Mouse (Mus musculus): Measurements from ENCODE around the gene Ajuba. TPM values are rescaled to one million over a fixed set of nuclear protein-coding genes. Genes with fewer than 3 reads are reported as not detected.

Gene Ajuba
- polyA plus RNA-seq, 1 experiment from 2014 or later, result 12.7 TPM

DNA sequence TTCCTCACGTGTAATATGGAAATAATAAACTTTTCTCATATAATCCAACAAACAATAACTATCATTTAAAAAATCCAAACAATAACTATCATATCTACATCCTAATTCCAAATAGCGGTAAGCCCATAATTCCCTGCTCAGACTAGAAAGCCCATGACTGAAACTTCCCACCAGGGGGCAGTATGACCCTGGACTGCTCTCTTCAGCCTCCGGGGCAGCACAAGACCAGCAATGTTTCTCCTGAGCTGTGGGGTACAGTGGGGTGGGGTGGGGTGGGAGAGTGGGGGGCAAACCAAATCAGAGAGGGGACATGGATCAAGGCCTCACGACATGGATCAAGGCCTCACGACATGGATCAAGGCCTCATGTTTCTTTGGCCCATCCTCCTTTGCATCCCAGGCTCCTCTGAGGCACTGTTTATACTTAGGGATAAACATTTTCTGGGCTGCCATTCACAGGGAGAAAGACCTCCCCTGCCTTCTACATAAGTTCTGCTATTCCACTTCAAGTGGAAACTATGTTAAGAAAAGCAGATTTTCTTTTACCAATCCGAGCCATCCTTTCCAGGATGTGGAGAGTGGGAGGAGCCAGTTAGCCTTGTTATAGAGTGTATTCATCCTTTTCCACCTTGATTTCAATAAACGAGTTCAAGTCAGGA is 6.5 kb upstream of the Ajuba start:
- no peak overlapping the region for H3K4me2 ChIP-seq
- no peak; the same call in 1 of the 2 replicates for ATAC-seq
- peaks cover 17% of the 10 kb centered on the region for H3K36me3 ChIP-seq
- peaks cover 8% of the 10 kb centered on the region for H3K27me3 ChIP-seq (replicated peaks)
- H3K27ac ChIP-seq, result no peak overlapping the region
- no peak overlapping the region for H3K4me3 ChIP-seq
- no peak overlapping the region for H3K9ac ChIP-seq
- no peaks in the 10 kb centered on the region for H3K9me3 ChIP-seq (replicated peaks)
- 43% methylated on average over 7 of the region's 7 CpGs for WGBS (ENCODE audit: insufficient replicate concordance)
- H3K4me1 ChIP-seq, result peaks cover 10% of the 10 kb centered on the region

DNA sequence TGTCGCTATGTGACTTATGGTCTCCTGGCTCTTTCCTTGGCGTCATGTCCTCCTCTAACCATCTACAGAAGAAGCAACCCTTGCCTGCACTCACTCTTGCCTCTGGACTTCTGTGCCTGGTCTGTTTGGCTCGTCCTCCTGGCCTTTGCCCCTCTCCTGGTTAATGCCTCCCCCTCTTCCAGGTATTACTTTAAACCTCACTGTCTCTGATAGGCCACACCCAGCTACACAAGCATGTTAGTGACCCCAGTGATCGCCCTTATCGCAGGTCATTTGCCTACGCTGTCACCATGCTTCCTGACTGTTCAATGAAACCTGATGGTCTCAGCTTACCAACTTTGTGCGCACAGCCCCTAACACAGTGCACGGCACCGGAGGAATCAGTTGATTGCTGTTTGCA is 5.2 kb upstream of the Ajuba start:
- WGBS (ENCODE audit: insufficient replicate concordance), result 71% methylated on average over 9 of the region's 9 CpGs
- H3K27me3 ChIP-seq (replicated peaks), result peaks cover 21% of the 10 kb centered on the region
- H3K4me2 ChIP-seq, result no peak overlapping the region
- no peak overlapping the region for H3K9ac ChIP-seq
- no peaks in the 10 kb centered on the region for H3K9me3 ChIP-seq (replicated peaks)
- peak; percentile 55 for ATAC-seq
- H3K27ac ChIP-seq, result 0 out of 2 replicates have a peak overlapping the region, but pooled peaks have one; percentile 55
- peaks cover 17% of the 10 kb centered on the region for H3K36me3 ChIP-seq
- H3K4me3 ChIP-seq, result no peak overlapping the region
- peaks cover 22% of the 10 kb centered on the region for H3K4me1 ChIP-seq

DNA sequence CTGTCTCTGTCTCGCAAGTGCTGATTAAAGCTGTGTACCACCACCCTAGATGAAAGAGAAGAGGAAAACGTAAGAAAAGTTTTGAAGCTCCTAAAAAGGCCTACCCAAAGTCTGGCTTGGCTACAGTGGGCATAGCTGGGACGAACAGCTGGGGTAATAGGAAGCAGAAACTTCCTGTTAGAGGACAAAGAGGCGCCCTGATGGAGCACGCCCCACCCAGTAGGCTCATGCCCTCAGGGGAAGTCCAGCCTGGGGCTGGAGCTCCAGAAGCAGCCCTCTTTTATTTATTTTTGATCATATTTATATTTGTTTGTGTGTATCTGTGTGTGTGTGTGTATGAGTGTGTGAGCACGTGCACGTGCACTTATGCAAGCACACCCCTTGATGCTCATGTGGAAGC is 2.3 kb upstream of the Ajuba start:
- H3K9me3 ChIP-seq (replicated peaks), result no peaks in the 10 kb centered on the region
- H3K27ac ChIP-seq, result no peak overlapping the region
- H3K4me1 ChIP-seq, result peaks cover 46% of the 10 kb centered on the region
- peaks cover 50% of the 10 kb centered on the region for H3K27me3 ChIP-seq (replicated peaks)
- no peak overlapping the region for H3K4me2 ChIP-seq
- H3K4me3 ChIP-seq, result no peak overlapping the region
- no peak overlapping the region for H3K9ac ChIP-seq
- H3K36me3 ChIP-seq, result peaks cover 9% of the 10 kb centered on the region
- ATAC-seq, result no peak
- 44% methylated on average over 7 of the region's 7 CpGs for WGBS (ENCODE audit: insufficient replicate concordance)

DNA sequence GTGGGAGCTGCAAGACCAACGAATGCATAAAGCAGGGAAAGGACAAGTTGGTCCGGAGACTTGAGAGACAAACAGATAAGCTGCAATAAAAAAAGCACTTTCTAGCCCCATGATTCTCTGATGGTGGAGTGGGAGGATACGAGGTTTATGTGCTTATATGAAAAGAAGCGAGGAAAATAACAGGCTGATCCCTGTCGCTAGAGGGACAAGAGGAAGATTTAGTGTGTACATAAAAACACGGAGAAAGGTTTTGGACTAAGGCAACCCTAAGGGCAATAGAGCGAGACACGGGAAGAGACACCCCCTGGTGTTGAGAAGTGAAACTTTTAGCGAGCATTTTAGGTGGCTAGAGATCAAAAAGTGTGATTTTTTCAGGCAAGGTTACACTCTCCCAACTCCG is 705 bp upstream of the Ajuba start:
- peak overlapping the region; percentile 80 for H3K4me2 ChIP-seq
- H3K4me1 ChIP-seq, result peaks cover 62% of the 10 kb centered on the region
- H3K4me3 ChIP-seq, result peak overlapping the region; percentile 63
- under 1% methylated on average over 10 of the region's 10 CpGs for WGBS (ENCODE audit: insufficient replicate concordance)
- ATAC-seq, result no peak
- H3K36me3 ChIP-seq, result no peaks in the 10 kb centered on the region
- peak overlapping the region; percentile 69; the same call in 1 of the 2 replicates for H3K9ac ChIP-seq
- H3K27ac ChIP-seq, result peak overlapping the region; percentile 72
- no peaks in the 10 kb centered on the region for H3K9me3 ChIP-seq (replicated peaks)
- H3K27me3 ChIP-seq (replicated peaks), result peaks cover 66% of the 10 kb centered on the region

DNA sequence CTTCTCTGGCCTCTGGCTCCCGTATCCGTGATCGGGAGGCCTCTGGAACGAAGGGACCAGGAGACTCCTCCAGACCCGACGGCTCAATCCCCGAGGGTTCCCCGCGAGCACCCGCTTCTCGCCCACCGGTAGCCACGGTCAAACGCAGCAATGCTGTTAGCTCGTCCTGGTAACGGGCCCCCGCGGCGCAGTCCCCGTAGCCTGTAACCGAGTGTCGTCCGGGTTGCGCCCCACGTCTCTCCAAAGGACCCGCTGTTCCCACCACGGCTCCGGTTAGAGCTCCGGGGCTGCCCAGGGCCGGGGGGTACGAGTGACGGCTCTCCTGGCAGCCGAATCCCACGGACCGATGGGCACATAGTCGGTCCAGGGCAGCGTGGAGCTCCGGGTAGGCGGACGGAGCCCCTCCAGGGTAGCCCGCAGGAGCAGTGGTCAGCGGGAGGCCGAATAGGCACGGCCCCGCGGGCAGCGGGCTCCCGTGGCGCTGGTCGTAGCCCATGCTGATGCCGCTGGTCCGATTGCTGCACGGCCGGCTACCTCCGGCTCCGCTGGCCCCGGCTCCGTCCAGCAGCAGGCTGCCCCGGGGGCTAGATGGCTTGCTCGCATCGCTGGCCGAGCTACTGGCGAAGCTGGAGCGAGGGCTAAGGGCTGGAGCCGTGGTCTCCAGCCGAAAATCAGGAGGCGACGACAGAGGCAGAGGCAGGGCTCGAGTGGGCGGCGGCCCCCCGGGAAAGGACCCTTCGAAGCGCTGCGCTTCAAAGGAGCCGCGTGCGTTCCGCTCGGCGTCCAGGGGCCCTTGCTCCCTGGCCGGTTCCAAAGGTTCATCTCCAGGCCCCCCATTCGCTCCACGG is 893 bp downstream of the Ajuba start:
- Histone ChIP-seq H3K9me3 (replicated peaks) (no peaks in the 10 kb centered on the region), H3K36me3 (peaks cover 3% of the 10 kb centered on the region; the same call in 1 of the 2 replicates), H3K9ac (peak overlapping the region; percentile 69), H3K27ac (peak overlapping the region; percentile 72), H3K4me1 (peaks cover 70% of the 10 kb centered on the region), H3K27me3 (replicated peaks) (peaks cover 81% of the 10 kb centered on the region), H3K4me3 (peak overlapping the region; percentile 63), H3K4me2 (peak overlapping the region; percentile 80)
- WGBS (ENCODE audit: insufficient replicate concordance), result 2% methylated on average over 84 of the region's 84 CpGs
- no peak for ATAC-seq

DNA sequence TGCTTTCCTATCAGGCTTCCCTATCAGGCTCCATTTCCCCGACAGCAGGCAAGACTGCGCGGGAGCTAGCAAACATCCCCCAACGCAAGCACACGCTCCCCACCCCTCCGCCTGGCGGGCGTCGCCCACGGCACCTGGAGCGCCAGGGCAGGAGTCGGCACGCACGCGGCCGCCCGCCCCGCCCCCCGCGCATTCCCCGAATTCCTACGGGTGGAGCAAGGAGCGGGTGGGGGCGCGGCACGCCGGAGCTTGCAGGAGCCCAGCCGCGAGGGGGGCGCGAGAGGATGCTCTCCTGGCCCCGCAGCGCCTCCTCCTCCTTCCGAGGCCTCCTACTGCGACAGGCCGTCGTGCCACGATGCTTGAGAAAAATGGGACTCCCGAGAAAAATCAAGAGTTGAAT is 1.7 kb downstream of the Ajuba start:
- no peak for ATAC-seq
- Histone ChIP-seq H3K4me2 (peak overlapping the region; percentile 80), H3K9me3 (replicated peaks) (no peaks in the 10 kb centered on the region), H3K4me1 (peaks cover 70% of the 10 kb centered on the region), H3K27ac (no peak overlapping the region), H3K27me3 (replicated peaks) (peaks cover 88% of the 10 kb centered on the region), H3K9ac (peak overlapping the region; percentile 33; the same call in 1 of the 2 replicates), H3K36me3 (peaks cover 8% of the 10 kb centered on the region; the same call in 1 of the 2 replicates), H3K4me3 (peak overlapping the region; percentile 63)
- WGBS (ENCODE audit: insufficient replicate concordance), result 2% methylated on average over 39 of the region's 39 CpGs

DNA sequence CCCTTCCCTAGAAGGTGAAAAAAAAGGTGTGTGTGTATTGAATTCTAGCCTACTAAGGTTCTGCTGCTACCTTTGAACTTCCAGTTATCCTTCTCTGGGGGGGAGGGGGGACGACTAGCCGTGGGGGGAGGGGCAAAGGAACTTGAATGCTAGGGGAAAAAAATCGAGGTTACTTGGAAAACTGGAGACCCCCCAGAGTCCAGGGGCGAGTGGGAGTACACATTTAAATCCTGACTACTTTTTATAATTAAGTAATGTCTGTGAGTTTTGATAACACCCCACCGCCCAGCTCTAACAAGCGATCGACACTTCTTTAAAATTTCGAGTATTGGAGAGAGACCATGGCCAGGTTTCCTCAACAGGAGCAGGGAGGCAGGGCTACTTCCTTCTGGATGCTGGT is 2.3 kb downstream of the Ajuba start:
- no peak for ATAC-seq
- Histone ChIP-seq H3K9ac (no peak overlapping the region), H3K4me3 (peak overlapping the region; percentile 63), H3K27ac (no peak overlapping the region), H3K4me1 (peaks cover 73% of the 10 kb centered on the region), H3K4me2 (peak overlapping the region; percentile 80), H3K36me3 (peaks cover 11% of the 10 kb centered on the region; the same call in 1 of the 2 replicates), H3K9me3 (replicated peaks) (no peaks in the 10 kb centered on the region), H3K27me3 (replicated peaks) (peaks cover 92% of the 10 kb centered on the region)
- 15% methylated on average over 8 of the region's 8 CpGs for WGBS (ENCODE audit: insufficient replicate concordance)

DNA sequence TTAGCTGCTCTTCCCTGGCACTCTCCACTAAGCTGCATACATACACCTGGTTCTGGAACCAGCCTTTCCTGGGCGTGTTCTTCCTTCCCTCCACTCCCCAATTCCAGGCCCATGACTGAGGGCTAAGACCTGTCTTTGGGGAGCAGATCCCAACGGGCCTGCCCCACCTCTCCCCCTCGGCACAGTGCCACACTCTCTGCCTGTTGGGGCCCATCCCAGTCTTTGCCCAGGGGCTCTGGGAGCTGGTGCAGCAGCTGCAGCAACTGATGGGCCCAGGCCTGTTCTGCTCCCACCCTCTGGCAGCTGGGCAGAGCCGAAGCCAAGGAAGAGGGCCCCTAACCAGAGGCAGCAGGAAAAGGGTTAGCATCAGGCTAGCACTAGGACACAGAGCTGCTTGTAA is 3.1 kb downstream of the Ajuba start:
- ATAC-seq, result no peak
- Histone ChIP-seq H3K4me3 (peak overlapping the region; percentile 63), H3K9me3 (replicated peaks) (no peaks in the 10 kb centered on the region), H3K27ac (no peak overlapping the region), H3K4me1 (peaks cover 73% of the 10 kb centered on the region), H3K9ac (no peak overlapping the region), H3K36me3 (peaks cover 12% of the 10 kb centered on the region; the same call in 1 of the 2 replicates), H3K4me2 (peak overlapping the region; percentile 80), H3K27me3 (replicated peaks) (peaks cover 90% of the 10 kb centered on the region)
- 46% methylated on average over 4 of the region's 4 CpGs for WGBS (ENCODE audit: insufficient replicate concordance)

DNA sequence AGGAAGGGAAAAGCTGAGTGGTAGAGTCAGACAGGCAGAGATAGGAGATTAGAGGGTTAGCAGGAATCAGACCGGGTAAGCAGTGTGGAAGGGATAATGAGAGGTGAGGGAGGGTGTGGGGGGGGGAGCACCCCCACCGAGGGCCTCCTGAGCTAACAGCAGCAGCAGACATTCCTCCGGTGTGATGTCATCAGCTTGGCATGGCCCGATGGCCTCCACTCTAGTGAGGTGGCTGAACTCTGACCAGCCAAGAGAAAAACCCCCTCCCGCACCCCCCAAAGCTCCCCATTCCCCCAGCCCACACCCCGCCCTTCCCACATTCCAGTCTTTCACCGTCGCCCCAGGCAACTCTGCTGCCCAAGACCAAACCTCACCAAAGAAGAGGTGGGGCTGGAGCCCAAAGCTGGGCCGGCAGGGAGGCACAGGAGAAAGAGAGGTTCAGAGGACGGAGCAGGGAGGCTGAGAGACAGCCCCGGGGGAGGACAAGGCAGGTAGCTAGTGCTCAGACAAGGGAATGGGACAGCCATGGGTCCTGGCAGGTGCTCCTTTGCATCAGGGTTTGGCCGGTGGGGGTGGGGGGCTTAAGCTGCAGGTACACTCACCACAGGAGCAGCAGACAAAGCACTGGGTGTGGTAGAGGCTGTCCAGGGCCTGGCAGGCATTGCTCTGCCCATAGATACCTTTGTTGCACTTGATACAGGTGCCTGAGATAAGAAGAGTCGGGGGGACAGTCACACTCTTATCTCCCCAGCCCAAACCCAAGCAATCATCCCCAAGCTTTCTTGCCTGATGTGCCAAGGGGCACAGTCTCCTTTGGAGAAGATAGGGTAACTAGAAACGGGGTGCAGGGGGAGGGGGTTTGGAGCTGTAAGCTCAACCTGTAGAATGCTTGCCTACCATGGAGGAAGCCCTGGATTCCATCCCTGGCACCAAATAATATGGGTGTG is 4.3 kb downstream of the Ajuba start:
- Histone ChIP-seq H3K27me3 (replicated peaks) (peaks cover 78% of the 10 kb centered on the region), H3K9me3 (replicated peaks) (no peaks in the 10 kb centered on the region), H3K4me3 (no peak overlapping the region), H3K4me1 (peaks cover 65% of the 10 kb centered on the region), H3K9ac (no peak overlapping the region), H3K4me2 (peak overlapping the region; percentile 80), H3K36me3 (peaks cover 20% of the 10 kb centered on the region), H3K27ac (no peak overlapping the region)
- ATAC-seq, result peak; percentile 42
- 22% methylated on average over 14 of the region's 14 CpGs for WGBS (ENCODE audit: insufficient replicate concordance)

DNA sequence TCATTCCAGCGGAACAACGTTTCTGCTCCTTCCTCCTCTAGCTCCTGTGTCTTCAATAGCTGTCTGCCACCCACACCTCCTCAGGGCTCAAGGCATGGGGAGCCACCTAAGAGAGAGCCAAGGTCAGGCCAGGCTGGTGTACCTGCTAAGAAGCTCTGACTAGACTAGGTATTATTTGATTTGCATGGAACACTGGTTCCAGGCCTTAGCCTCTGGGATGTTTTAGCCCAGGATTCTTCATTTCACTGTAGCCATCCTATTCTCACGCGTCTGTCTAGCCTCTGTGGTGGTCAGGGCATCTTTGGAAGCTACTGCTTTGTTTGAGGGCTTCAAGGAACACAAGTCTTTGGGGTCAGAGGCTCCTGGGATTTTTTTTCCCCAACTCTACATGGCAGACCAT is 5.2 kb downstream of the Ajuba start:
- Histone ChIP-seq H3K27ac (no peak overlapping the region), H3K4me3 (no peak overlapping the region), H3K27me3 (replicated peaks) (peaks cover 69% of the 10 kb centered on the region), H3K9ac (no peak overlapping the region), H3K9me3 (replicated peaks) (no peaks in the 10 kb centered on the region), H3K36me3 (peaks cover 27% of the 10 kb centered on the region), H3K4me1 (peaks cover 56% of the 10 kb centered on the region), H3K4me2 (no peak overlapping the region)
- ATAC-seq, result no peak
- WGBS (ENCODE audit: insufficient replicate concordance), result 69% methylated on average over 4 of the region's 4 CpGs

Measured in liver, embryonic 12.5 days (tissue).